9 mouse cellular contexts compared by ENCODE assay signal in genomic region chr3:89320581-89321182, GRCm38 (mm10). TPM values are rescaled to one million over a fixed set of nuclear protein-coding genes. Genes with fewer than 3 reads are reported as not detected.
A peak's percentile ranks its signal among the peaks of the same experiment; 100 is the strongest.
DNase-seq lines count a peak whose midpoint lies in the region; ATAC-seq and TF ChIP-seq lines count a peak whose summit lies in the region.
"Had no signal": no experiment of that assay in that cellular context is flagged by ENCODE, and none has a peak within 500 bp of the region (broad histone marks: within the 10 kb centered on the region; RNA-seq: fewer than 3 reads in every experiment).

No protein-coding gene starts in this region.

- H3K9ac ChIP-seq in heart, embryonic 16.5 days (ENCODE audit: low read length), result peak overlapping the region; percentile 55
- H3K9ac ChIP-seq in neural tube, embryonic 12.5 days, result peak overlapping the region; percentile 91

- no peaks in the 10 kb centered on the region for H3K36me3 ChIP-seq in heart, embryonic 16.5 days (ENCODE audit: control insufficient read depth, insufficient read depth)
- H3K36me3 ChIP-seq in limb, embryonic 10.5 days, result no peaks in the 10 kb centered on the region
- peaks cover 2% of the 10 kb centered on the region; the same call in 1 of the 2 replicates for H3K36me3 ChIP-seq in neural tube, embryonic 12.5 days

- H3K4me3 ChIP-seq in left cerebral cortex, adult 2 months, result peak overlapping the region; percentile 87
- H3K4me3 ChIP-seq in heart, embryonic 16.5 days (ENCODE audit: low read length), result peak overlapping the region; percentile 66
- H3K4me3 ChIP-seq in limb, embryonic 10.5 days, result peak overlapping the region; percentile 79
- H3K4me3 ChIP-seq in neural tube, embryonic 12.5 days, result peak overlapping the region; percentile 75

- H3K9me3 ChIP-seq in heart, embryonic 16.5 days (replicated peaks; ENCODE audit: control insufficient read depth, low read length), result no peaks in the 10 kb centered on the region
- no peaks in the 10 kb centered on the region for H3K9me3 ChIP-seq in limb, embryonic 10.5 days (replicated peaks)
- no peaks in the 10 kb centered on the region for H3K9me3 ChIP-seq in neural tube, embryonic 12.5 days

- WGBS in heart, embryonic 16.5 days, result 2% methylated on average over 41 of the region's 41 CpGs
- 1% methylated on average over 41 of the region's 41 CpGs for WGBS in limb, embryonic 10.5 days
- WGBS in neural tube, embryonic 12.5 days, result under 1% methylated on average over 41 of the region's 41 CpGs

- no peak for ATAC-seq in heart, embryonic 16.5 days (replicated peaks; ENCODE audit: extremely low read depth, insufficient read depth, low FRiP score)
- peak; percentile 44 for ATAC-seq in neural tube, embryonic 12.5 days (ENCODE audit: low FRiP score, low read depth)
- ATAC-seq in monocyte, adult 5-6 weeks (replicated peaks; ENCODE audit: insufficient number of reproducible peaks, low FRiP score, low TSS enrichment, poor library complexity, severe bottlenecking), result no peak

- intact Hi-C loops in left cerebral cortex, adult 2 months (cut with DNase I), result no loop called here

- peak; percentile 57 to 63 for DNase-seq in left cerebral cortex, adult 2 months (ENCODE audit: extremely low spot score in 1 of 2, low spot score in 2 of 2)
- no peak for DNase-seq in left cerebral cortex, adult 9 months (ENCODE audit: low spot score in 2 of 2)
- peak; percentile 85 for DNase-seq in brain, embryonic 14.5 days (ENCODE audit: low read depth)
- peak; percentile 93 for DNase-seq in limb, embryonic 10.5 days (ENCODE audit: low spot score)
- DNase-seq in gastrocnemius, adult 8-10 months (ENCODE audit: low spot score in 2 of 2), result no peak

- H3K4me2 ChIP-seq in heart, embryonic 16.5 days (ENCODE audit: low read depth, low read length), result peak overlapping the region; percentile 98
- H3K4me2 ChIP-seq in neural tube, embryonic 12.5 days (replicated peaks), result peak overlapping the region; percentile 85

- peak overlapping the region; percentile 92 for H3K27ac ChIP-seq in left cerebral cortex, adult 2 months
- no peak overlapping the region for H3K27ac ChIP-seq in heart, embryonic 16.5 days (ENCODE audit: low read length)
- H3K27ac ChIP-seq in limb, embryonic 10.5 days, result peak overlapping the region; percentile 89
- H3K27ac ChIP-seq in neural tube, embryonic 12.5 days, result peak overlapping the region; percentile 94

- no peak for TF ChIP-seq CTCF in left cerebral cortex, adult 2 months (IDR thresholded peaks at IDR 0.05)
- TF ChIP-seq CTCF in brain, embryonic 14.5 days (IDR thresholded peaks at IDR 0.05; ENCODE audit: borderline replicate concordance, extremely low read depth, insufficient read depth, insufficient read length), result no peak

- H3K4me1 ChIP-seq in heart, embryonic 16.5 days (ENCODE audit: control insufficient read depth, insufficient read depth, low read length), result peaks cover 44% of the 10 kb centered on the region
- peaks cover 72% of the 10 kb centered on the region for H3K4me1 ChIP-seq in limb, embryonic 10.5 days
- peaks cover 68% of the 10 kb centered on the region for H3K4me1 ChIP-seq in neural tube, embryonic 12.5 days

- TF ChIP-seq POLR2A in brain, embryonic 14.5 days (IDR thresholded peaks at IDR 0.05; ENCODE audit: borderline replicate concordance, extremely low read depth, insufficient read depth, insufficient read length, poor library complexity, severe bottlenecking), result no peak

- peaks cover 64% of the 10 kb centered on the region for H3K27me3 ChIP-seq in heart, embryonic 16.5 days (ENCODE audit: control insufficient read depth, insufficient read depth, low read length)
- peaks cover 64% of the 10 kb centered on the region for H3K27me3 ChIP-seq in limb, embryonic 10.5 days (ENCODE audit: low read depth, poor library complexity, severe bottlenecking)
- H3K27me3 ChIP-seq in neural tube, embryonic 12.5 days (replicated peaks), result peaks cover 36% of the 10 kb centered on the region

RNA-seq across cellular contexts. Expression of gene Efna3, which starts 2.1 kb away (rescaled TPM):
- 10 to 100 TPM; 49.3 to 55.0 TPM for total RNA-seq in left cerebral cortex, adult 2 months (2021)
- polyA plus RNA-seq in brain, embryonic 14.5 days (2012; rRNA removed), result 59.4 and 60.3 TPM in 2 replicates
- polyA plus RNA-seq in heart, embryonic 16.5 days (2015; fragmentation: Nextera tagmentation; extraction: Ambion mirVana), result 0.89 and 1.1 TPM in 2 replicates
- 13.2 and 18.4 TPM in 2 replicates for polyA plus RNA-seq in limb, embryonic 10.5 days (2016; fragmentation: Nextera tagmentation; extraction: Ambion mirVana)
- polyA plus RNA-seq in neural tube, embryonic 12.5 days (2016; fragmentation: Nextera tagmentation; extraction: Ambion mirVana), result 51.3 and 54.7 TPM in 2 replicates
- total RNA-seq in monocyte, adult 5-6 weeks (2017), result not detected in 3 replicates
- total RNA-seq in gastrocnemius, adult 8-10 months (2022), result not detected
- polyA plus RNA-seq: spleen, adult 2 months had no signal

RNA-seq across cellular contexts. Expression of gene Efna4, which starts 17.1 kb away (rescaled TPM):
- under 1 TPM in 1 of 2 experiments, not detected in 1; 0.21 TPM for total RNA-seq in left cerebral cortex, adult 2 months (2021)
- 12.6 and 22.9 TPM in 2 replicates for polyA plus RNA-seq in brain, embryonic 14.5 days (2012; rRNA removed)
- 5.2 and 7.3 TPM in 2 replicates for polyA plus RNA-seq in heart, embryonic 16.5 days (2015; fragmentation: Nextera tagmentation; extraction: Ambion mirVana)
- polyA plus RNA-seq in limb, embryonic 10.5 days (2016; fragmentation: Nextera tagmentation; extraction: Ambion mirVana), result 47.4 and 53.4 TPM in 2 replicates
- polyA plus RNA-seq in neural tube, embryonic 12.5 days (2016; fragmentation: Nextera tagmentation; extraction: Ambion mirVana), result 15.8 and 17.8 TPM in 2 replicates
- total RNA-seq in monocyte, adult 5-6 weeks (2017), result not detected in 3 replicates
- total RNA-seq in gastrocnemius, adult 8-10 months (2022), result not detected

RNA-seq across cellular contexts. Expression of gene Adam15, which starts 29.1 kb away (rescaled TPM):
- total RNA-seq in left cerebral cortex, adult 2 months (2021), result 100 to 1,000 TPM; 106 to 115 TPM
- polyA plus RNA-seq in brain, embryonic 14.5 days (2012; rRNA removed), result 63.6 and 75.5 TPM in 2 replicates
- 61.5 and 73.6 TPM in 2 replicates for polyA plus RNA-seq in heart, embryonic 16.5 days (2015; fragmentation: Nextera tagmentation; extraction: Ambion mirVana)
- 29.4 TPM in 2 replicates for polyA plus RNA-seq in limb, embryonic 10.5 days (2016; fragmentation: Nextera tagmentation; extraction: Ambion mirVana)
- polyA plus RNA-seq in neural tube, embryonic 12.5 days (2016; fragmentation: Nextera tagmentation; extraction: Ambion mirVana), result 37.1 and 40.4 TPM in 2 replicates
- total RNA-seq in monocyte, adult 5-6 weeks (2017), result 23.1 to 49.7 TPM (median 33.0 TPM) in 3 replicates
- total RNA-seq in gastrocnemius, adult 8-10 months (2022), result 10 to 100 TPM; 13.0 to 17.0 (median 16.4) TPM

RNA-seq across cellular contexts. Expression of gene Efna1, which starts 39.7 kb away (rescaled TPM):
- total RNA-seq in left cerebral cortex, adult 2 months (2021), result 1 to 10 TPM; 5.5 to 5.9 TPM
- polyA plus RNA-seq in brain, embryonic 14.5 days (2012; rRNA removed), result 11.2 and 12.0 TPM in 2 replicates
- 34.4 and 45.5 TPM in 2 replicates for polyA plus RNA-seq in heart, embryonic 16.5 days (2015; fragmentation: Nextera tagmentation; extraction: Ambion mirVana)
- 29.8 and 36.8 TPM in 2 replicates for polyA plus RNA-seq in limb, embryonic 10.5 days (2016; fragmentation: Nextera tagmentation; extraction: Ambion mirVana)
- polyA plus RNA-seq in neural tube, embryonic 12.5 days (2016; fragmentation: Nextera tagmentation; extraction: Ambion mirVana), result 14.4 and 15.9 TPM in 2 replicates
- 0.38 to 0.39 TPM in 2 of 3 replicates, not detected in the other for total RNA-seq in monocyte, adult 5-6 weeks (2017)
- 10 to 100 TPM in 1 of 4 experiments, 1 to 10 TPM in 3; 8.7 to 10.8 (median 8.8) TPM for total RNA-seq in gastrocnemius, adult 8-10 months (2022)

RNA-seq across cellular contexts. Expression of gene Dcst2, which starts 41.1 kb away (rescaled TPM):
- under 1 TPM; 0.29 to 0.40 TPM for total RNA-seq in left cerebral cortex, adult 2 months (2021)
- polyA plus RNA-seq in brain, embryonic 14.5 days (2012; rRNA removed), result 0.38 and 0.57 TPM in 2 replicates
- polyA plus RNA-seq in heart, embryonic 16.5 days (2015; fragmentation: Nextera tagmentation; extraction: Ambion mirVana), result not detected in 2 replicates
- 0.24 TPM in 1 of 2 replicates, not detected in the other for polyA plus RNA-seq in limb, embryonic 10.5 days (2016; fragmentation: Nextera tagmentation; extraction: Ambion mirVana)
- 0.10 and 0.17 TPM in 2 replicates for polyA plus RNA-seq in neural tube, embryonic 12.5 days (2016; fragmentation: Nextera tagmentation; extraction: Ambion mirVana)
- total RNA-seq in monocyte, adult 5-6 weeks (2017), result not detected in 3 replicates
- total RNA-seq in gastrocnemius, adult 8-10 months (2022), result under 1 TPM in 1 of 4 experiments, not detected in 3; 0.13 TPM

Comparison
In these comparisons a context has a peak if more than half of its experiments do, and no peak if none do; other contexts are left out.
1. DNase-seq: peak in left cerebral cortex, adult 2 months (2 of 2), brain, embryonic 14.5 days (single experiment) and limb, embryonic 10.5 days (single experiment); none in left cerebral cortex, adult 9 months (0 of 2) and gastrocnemius, adult 8-10 months (0 of 2).
2. Peak in every context shown above with its lines, with median percentiles within 50 percentile points of each other: H3K4me3 ChIP-seq.